25 mouse cellular contexts compared by ENCODE assay signal in genomic region chr1:168786731-168787130, GRCm38 (mm10).
A peak's percentile ranks its signal among the peaks of the same experiment; 100 is the strongest.
DNase-seq lines count a peak whose midpoint lies in the region; ATAC-seq and TF ChIP-seq lines count a peak whose summit lies in the region.
"Had no signal": no experiment of that assay in that cellular context is flagged by ENCODE, and none has a peak within 500 bp of the region (broad histone marks: within the 10 kb centered on the region; RNA-seq: fewer than 3 reads in every experiment).

No protein-coding gene starts in this region.

- peak; percentile 47; the same call in 1 of the 2 replicates for ATAC-seq in intestine, embryonic 15.5 days
- ATAC-seq in intestine, postnatal 0 days = no peak
- no peak for ATAC-seq in lung, embryonic 14.5 days (ENCODE audit: insufficient read depth)
- ATAC-seq in hindbrain, embryonic 14.5 days (ENCODE audit: low FRiP score) = no peak
- ATAC-seq: forebrain, embryonic 14.5 days had no signal

- no peaks in the 10 kb centered on the region for H3K9me3 ChIP-seq in intestine, embryonic 15.5 days
- H3K9me3 ChIP-seq in intestine, postnatal 0 days (ENCODE audit: control insufficient read depth) = no peaks in the 10 kb centered on the region
- H3K9me3 ChIP-seq in lung, embryonic 14.5 days (ENCODE audit: low read depth, low read length) = no peaks in the 10 kb centered on the region
- H3K9me3 ChIP-seq in hindbrain, embryonic 14.5 days (ENCODE audit: control insufficient read depth, low read length) = no peaks in the 10 kb centered on the region
- H3K9me3 ChIP-seq: heart, embryonic 15.5 days; limb, embryonic 15.5 days; midbrain, embryonic 12.5 days had no signal

- no peaks in the 10 kb centered on the region for H3K27me3 ChIP-seq in intestine, embryonic 15.5 days (replicated peaks)
- no peaks in the 10 kb centered on the region for H3K27me3 ChIP-seq in intestine, postnatal 0 days (replicated peaks; ENCODE audit: control insufficient read depth, insufficient read depth, low read length)
- no peaks in the 10 kb centered on the region for H3K27me3 ChIP-seq in lung, embryonic 14.5 days (ENCODE audit: insufficient read depth, low read length)
- H3K27me3 ChIP-seq in hindbrain, embryonic 14.5 days (ENCODE audit: control insufficient read depth, insufficient read depth, low read length) = no peaks in the 10 kb centered on the region
- H3K27me3 ChIP-seq: heart, embryonic 15.5 days; limb, embryonic 15.5 days; midbrain, embryonic 12.5 days had no signal

- DNase-seq in lung, embryonic 14.5 days = peak; percentile 9
- no peak for DNase-seq in lung, postnatal 14 days
- DNase-seq in adipocyte (ENCODE audit: low spot score) = peak; percentile 10
- peak; percentile 30 for DNase-seq in forelimb bud, embryonic 11.5 days (ENCODE audit: low read depth, low spot score)
- DNase-seq in right cerebral cortex, postnatal 4 days = no peak
- DNase-seq in hindbrain, embryonic 14.5 days (ENCODE audit: low spot score) = no peak
- DNase-seq: B cell, adult 2 months; cerebellum, adult 11 months; cerebellum, postnatal 14 days; gastrocnemius, postnatal 14 days; heart, postnatal 4 days; kidney, adult 2 months; layer of hippocampus, postnatal 36 days; lung, adult 2 months; lung, postnatal 4 days; retina, postnatal 1 day; thymus, postnatal 25 days had no signal

- H3K27ac ChIP-seq in intestine, embryonic 15.5 days = no peak overlapping the region
- H3K27ac ChIP-seq in intestine, postnatal 0 days (ENCODE audit: low read depth, low read length) = no peak overlapping the region
- H3K27ac ChIP-seq in lung, embryonic 14.5 days (ENCODE audit: low read depth) = no peak overlapping the region
- H3K27ac ChIP-seq in hindbrain, embryonic 14.5 days = no peak overlapping the region
- H3K27ac ChIP-seq: heart, embryonic 15.5 days; layer of hippocampus, adult 2 months; limb, embryonic 15.5 days; midbrain, embryonic 12.5 days had no signal

- TF ChIP-seq CTCF in intestine, postnatal 0 days (IDR thresholded peaks at IDR 0.05; ENCODE audit: low read depth) = no peak
- no peak for TF ChIP-seq CTCF in lung, embryonic 14.5 days (IDR thresholded peaks at IDR 0.05; ENCODE audit: low read depth)

- H3K9ac ChIP-seq in intestine, embryonic 15.5 days = no peak overlapping the region
- no peak overlapping the region for H3K9ac ChIP-seq in intestine, postnatal 0 days (ENCODE audit: low read depth, low read length)
- H3K9ac ChIP-seq in lung, embryonic 14.5 days = no peak overlapping the region
- H3K9ac ChIP-seq in hindbrain, embryonic 14.5 days = no peak overlapping the region
- H3K9ac ChIP-seq: heart, embryonic 15.5 days; limb, embryonic 15.5 days; midbrain, embryonic 12.5 days had no signal

- 31% methylated on average over 3 of the region's 3 CpGs for WGBS in intestine, embryonic 15.5 days
- WGBS in intestine, postnatal 0 days = 37% methylated on average over 3 of the region's 3 CpGs
- WGBS in lung, embryonic 14.5 days = 23% methylated on average over 3 of the region's 3 CpGs
- 35% methylated on average over 3 of the region's 3 CpGs for WGBS in hindbrain, embryonic 14.5 days

- no peak overlapping the region for H3K4me2 ChIP-seq in intestine, embryonic 15.5 days (replicated peaks)
- H3K4me2 ChIP-seq in intestine, postnatal 0 days (replicated peaks; ENCODE audit: low read depth) = no peak overlapping the region
- H3K4me2 ChIP-seq in lung, embryonic 14.5 days = no peak overlapping the region
- no peak overlapping the region for H3K4me2 ChIP-seq in hindbrain, embryonic 14.5 days (replicated peaks)
- H3K4me2 ChIP-seq: heart, embryonic 15.5 days; limb, embryonic 15.5 days; midbrain, embryonic 12.5 days had no signal

- no peaks in the 10 kb centered on the region for H3K36me3 ChIP-seq in intestine, embryonic 15.5 days
- H3K36me3 ChIP-seq in intestine, postnatal 0 days (ENCODE audit: control insufficient read depth, insufficient read depth) = no peaks in the 10 kb centered on the region
- no peaks in the 10 kb centered on the region for H3K36me3 ChIP-seq in lung, embryonic 14.5 days (ENCODE audit: insufficient read depth)
- no peaks in the 10 kb centered on the region for H3K36me3 ChIP-seq in hindbrain, embryonic 14.5 days (replicated peaks; ENCODE audit: control insufficient read depth, insufficient read depth)
- H3K36me3 ChIP-seq: heart, embryonic 15.5 days; limb, embryonic 15.5 days; midbrain, embryonic 12.5 days had no signal

- no peak overlapping the region for H3K4me3 ChIP-seq in intestine, embryonic 15.5 days (replicated peaks)
- H3K4me3 ChIP-seq in intestine, postnatal 0 days (ENCODE audit: low read depth, low read length) = no peak overlapping the region
- H3K4me3 ChIP-seq in lung, embryonic 14.5 days (ENCODE audit: low read depth, low read length) = no peak overlapping the region
- H3K4me3 ChIP-seq in hindbrain, embryonic 14.5 days (replicated peaks; ENCODE audit: low read length) = no peak overlapping the region
- H3K4me3 ChIP-seq: erythroblast, embryonic 14.5 days; heart, embryonic 15.5 days; layer of hippocampus, adult 2 months; limb, embryonic 15.5 days; midbrain, embryonic 12.5 days had no signal

- H3K4me1 ChIP-seq in intestine, embryonic 15.5 days (replicated peaks) = no peaks in the 10 kb centered on the region
- H3K4me1 ChIP-seq in intestine, postnatal 0 days (replicated peaks; ENCODE audit: control insufficient read depth, insufficient read depth, low read length) = no peaks in the 10 kb centered on the region
- H3K4me1 ChIP-seq in lung, embryonic 14.5 days (ENCODE audit: insufficient read depth) = no peaks in the 10 kb centered on the region
- no peaks in the 10 kb centered on the region for H3K4me1 ChIP-seq in hindbrain, embryonic 14.5 days (replicated peaks; ENCODE audit: control insufficient read depth, insufficient read depth, low read length)
- H3K4me1 ChIP-seq: midbrain, embryonic 12.5 days had no signal

Comparison
In these comparisons a context has a peak if more than half of its experiments do, and no peak if none do; other contexts are left out.
1. DNase-seq: peak in lung, embryonic 14.5 days (single experiment), adipocyte (single experiment) and forelimb bud, embryonic 11.5 days (single experiment); none in lung, postnatal 14 days (single experiment), right cerebral cortex, postnatal 4 days (single experiment) and hindbrain, embryonic 14.5 days (single experiment).